Mouse (Mus musculus): ENCODE measurements at regions not wholly inside any gene's neighbourhood (a gene's known extent, or its start where the extent isn't known, plus 50 kb on each side); places are given as distances from the start of the nearest gene placed in this dataset.

- Histone ChIP-seq H3K27ac (peak overlapping the region; percentile 69), H3K36me3 (ENCODE audit: insufficient read depth, low read length) (no peaks in the 10 kb centered on the region), H3K9ac (ENCODE audit: low read depth, low read length) (no peak overlapping the region), H3K4me1 (replicated peaks; ENCODE audit: insufficient read depth, low read length) (peaks cover 11% of the 10 kb centered on the region; the same call in 1 of the 2 replicates), H3K4me2 (ENCODE audit: low read length) (peak overlapping the region; percentile 10; the same call in 1 of the 2 replicates), H3K9me3 (replicated peaks; ENCODE audit: low read length) (no peaks in the 10 kb centered on the region), H3K27me3 (ENCODE audit: insufficient read depth, low read length) (no peaks in the 10 kb centered on the region), H3K4me3 (replicated peaks; ENCODE audit: low read depth, low read length) (no peak overlapping the region)
- WGBS = 16% methylated on average over 15 of the region's 15 CpGs
- DNase-seq (ENCODE audit: low spot score) (peak; percentile 83), ATAC-seq (replicated peaks; ENCODE audit: low FRiP score, low read depth) (peak; percentile 52)
- no peak for TF ChIP-seq CTCF (IDR thresholded peaks at IDR 0.05; ENCODE audit: low read depth)
Observed at GRCm38 (mm10) chr9:63896073-63896807, 125.6 kb downstream of the Smad6 start.

- Histone ChIP-seq H3K4me2 (ENCODE audit: low read length) (no peak overlapping the region), H3K27me3 (ENCODE audit: insufficient read depth, low read length) (no peaks in the 10 kb centered on the region), H3K4me1 (replicated peaks; ENCODE audit: insufficient read depth, low read length) (peaks cover 11% of the 10 kb centered on the region; the same call in 1 of the 2 replicates), H3K4me3 (replicated peaks; ENCODE audit: low read depth, low read length) (no peak overlapping the region), H3K9me3 (replicated peaks; ENCODE audit: low read length) (no peaks in the 10 kb centered on the region), H3K9ac (ENCODE audit: low read depth, low read length) (no peak overlapping the region), H3K36me3 (ENCODE audit: insufficient read depth, low read length) (no peaks in the 10 kb centered on the region), H3K27ac (no peak overlapping the region)
- DNase-seq (ENCODE audit: low spot score) (no peak), ATAC-seq (replicated peaks; ENCODE audit: low FRiP score, low read depth) (no peak)
- no peak for TF ChIP-seq CTCF (IDR thresholded peaks at IDR 0.05; ENCODE audit: low read depth)
- 62% methylated on average over 17 of the region's 17 CpGs for WGBS
Observed at GRCm38 (mm10) chr9:63892235-63892971, 129.5 kb downstream of the Smad6 start.

GRCm38 (mm10) chr9:63890717-63891116, 131.1 kb downstream of the Smad6 start:
- Histone ChIP-seq H3K36me3 (ENCODE audit: insufficient read depth, low read length) (no peaks in the 10 kb centered on the region), H3K9ac (ENCODE audit: low read depth, low read length) (no peak overlapping the region), H3K4me3 (replicated peaks; ENCODE audit: low read depth, low read length) (no peak overlapping the region), H3K27ac (no peak overlapping the region), H3K4me2 (ENCODE audit: low read length) (no peak overlapping the region), H3K4me1 (replicated peaks; ENCODE audit: insufficient read depth, low read length) (no peaks in the 10 kb centered on the region), H3K27me3 (ENCODE audit: insufficient read depth, low read length) (no peaks in the 10 kb centered on the region), H3K9me3 (replicated peaks; ENCODE audit: low read length) (no peaks in the 10 kb centered on the region)
- no peak for DNase-seq (ENCODE audit: low spot score)
- TF ChIP-seq CTCF (IDR thresholded peaks at IDR 0.05; ENCODE audit: low read depth) = no peak
- ATAC-seq (replicated peaks; ENCODE audit: low FRiP score, low read depth) = 0 out of 2 replicates have a peak, but pooled peaks have one; percentile 40
- WGBS = 56% methylated on average over 5 of the region's 5 CpGs

- Histone ChIP-seq H3K4me2 (ENCODE audit: low read length) (no peak overlapping the region), H3K27me3 (ENCODE audit: insufficient read depth, low read length) (no peaks in the 10 kb centered on the region), H3K4me1 (replicated peaks; ENCODE audit: insufficient read depth, low read length) (no peaks in the 10 kb centered on the region), H3K4me3 (replicated peaks; ENCODE audit: low read depth, low read length) (no peak overlapping the region), H3K9ac (ENCODE audit: low read depth, low read length) (no peak overlapping the region), H3K36me3 (ENCODE audit: insufficient read depth, low read length) (no peaks in the 10 kb centered on the region), H3K27ac (no peak overlapping the region), H3K9me3 (replicated peaks; ENCODE audit: low read length) (no peaks in the 10 kb centered on the region)
- ATAC-seq (replicated peaks; ENCODE audit: low FRiP score, low read depth) (no peak), DNase-seq (ENCODE audit: low spot score) (no peak)
- WGBS = 76% methylated on average over 6 of the region's 6 CpGs
- no peak for TF ChIP-seq CTCF (IDR thresholded peaks at IDR 0.05; ENCODE audit: low read depth)
Observed at GRCm38 (mm10) chr9:63889570-63889969, 131.8 kb upstream of the Smad3 start.

GRCm38 (mm10) chr9:63884971-63885370, 127.2 kb upstream of the Smad3 start:
- DNase-seq (ENCODE audit: low spot score) (no peak), ATAC-seq (replicated peaks; ENCODE audit: low FRiP score, low read depth) (no peak)
- no peaks in the 10 kb centered on the region for H3K9me3 ChIP-seq (replicated peaks; ENCODE audit: low read length)
- H3K27me3 ChIP-seq (ENCODE audit: insufficient read depth, low read length) = no peaks in the 10 kb centered on the region
- peaks cover 2% of the 10 kb centered on the region; the same call in 1 of the 2 replicates for H3K4me1 ChIP-seq (replicated peaks; ENCODE audit: insufficient read depth, low read length)
- no peak overlapping the region for H3K9ac ChIP-seq (ENCODE audit: low read depth, low read length)
- no peak for TF ChIP-seq CTCF (IDR thresholded peaks at IDR 0.05; ENCODE audit: low read depth)
- H3K4me3 ChIP-seq (replicated peaks; ENCODE audit: low read depth, low read length) = no peak overlapping the region
- no peak overlapping the region for H3K27ac ChIP-seq
- no peaks in the 10 kb centered on the region for H3K36me3 ChIP-seq (ENCODE audit: insufficient read depth, low read length)
- H3K4me2 ChIP-seq (ENCODE audit: low read length) = no peak overlapping the region
- 89% methylated on average over 2 of the region's 2 CpGs for WGBS

GRCm38 (mm10) chr9:63883738-63884520, 126.1 kb upstream of the Smad3 start:
- WGBS = 73% methylated on average over 6 of the region's 6 CpGs
- peak; percentile 66 for TF ChIP-seq CTCF (IDR thresholded peaks at IDR 0.05; ENCODE audit: low read depth)
- DNase-seq (ENCODE audit: low spot score) = no peak
- Histone ChIP-seq H3K4me2 (ENCODE audit: low read length) (no peak overlapping the region), H3K27ac (no peak overlapping the region), H3K4me1 (replicated peaks; ENCODE audit: insufficient read depth, low read length) (peaks cover 4% of the 10 kb centered on the region; the same call in 1 of the 2 replicates), H3K4me3 (replicated peaks; ENCODE audit: low read depth, low read length) (no peak overlapping the region), H3K36me3 (ENCODE audit: insufficient read depth, low read length) (no peaks in the 10 kb centered on the region), H3K27me3 (ENCODE audit: insufficient read depth, low read length) (no peaks in the 10 kb centered on the region), H3K9ac (ENCODE audit: low read depth, low read length) (no peak overlapping the region), H3K9me3 (replicated peaks; ENCODE audit: low read length) (no peaks in the 10 kb centered on the region)
- ATAC-seq (replicated peaks; ENCODE audit: low FRiP score, low read depth) = no peak

Measured in kidney, postnatal 0 days (tissue).